Mouse (Mus musculus) CD4-positive, CD25-positive, alpha-beta regulatory T cell, adult 4 months (primary cell): Measurements from ENCODE around the gene Urb1. TPM values are rescaled to one million over a fixed set of nuclear protein-coding genes. Genes with fewer than 3 reads are reported as not detected.
"Not testable (repeated sequence)": the region's sequence is repeated elsewhere in the genome, so short reads cannot be mapped to it uniquely, and the experiment has no call there.

Source experiments
- ATAC-seq: one replicate; pipeline ENCODE4 v1.8.0; 2017
- polyA plus RNA-seq, 2 experiments: library from polyadenylated mRNA; unstranded; fragments of 100-300 nt; shearing (Covaris generic); gene quantifications; one replicate each; pipeline ENCODE4 v1.2.1; 2017

The Urb1 gene
- 1 to 10 TPM; 3.5 to 4.2 TPM for polyA plus RNA-seq

DNA sequence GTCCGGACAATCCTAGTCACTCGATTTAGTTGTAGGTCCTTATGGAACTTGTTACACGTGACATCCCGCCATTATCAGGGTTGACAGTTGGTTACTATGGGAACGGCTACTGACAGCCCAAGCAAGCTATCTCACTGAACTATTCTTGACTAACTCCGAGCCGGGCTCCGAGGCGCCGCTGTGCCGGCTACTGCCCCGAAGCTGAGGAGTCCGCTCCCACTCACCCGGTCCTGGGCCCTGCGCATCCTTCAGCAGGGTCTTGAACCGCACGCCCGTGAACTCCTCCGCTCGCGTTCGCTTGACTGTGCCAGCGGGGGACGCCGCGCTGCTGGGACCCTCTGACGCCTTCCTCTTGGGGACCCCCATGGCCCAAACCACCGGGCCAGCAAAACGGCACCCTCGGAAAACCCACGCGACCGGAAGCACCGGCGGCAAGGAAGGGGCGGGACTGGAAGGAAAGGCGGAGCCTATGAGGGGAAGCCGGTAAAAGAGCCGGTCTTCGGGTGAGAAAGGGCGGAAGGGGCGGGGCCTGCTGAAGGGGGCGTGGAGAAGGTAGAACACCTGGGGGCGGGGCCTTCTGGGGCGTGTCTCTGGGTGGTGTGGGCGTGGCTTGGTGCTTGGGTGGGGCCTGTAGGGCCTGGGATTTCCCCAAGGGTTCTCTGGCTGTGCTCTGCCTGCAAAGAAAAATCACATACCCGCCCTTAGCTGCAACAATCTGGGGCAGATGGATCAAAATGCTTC is at the start of gene Urb1:
Urb1 (minus strand) TSS at position 439 of the 741 bp plus-strand sequence.
- peak; percentile 98 for ATAC-seq

DNA sequence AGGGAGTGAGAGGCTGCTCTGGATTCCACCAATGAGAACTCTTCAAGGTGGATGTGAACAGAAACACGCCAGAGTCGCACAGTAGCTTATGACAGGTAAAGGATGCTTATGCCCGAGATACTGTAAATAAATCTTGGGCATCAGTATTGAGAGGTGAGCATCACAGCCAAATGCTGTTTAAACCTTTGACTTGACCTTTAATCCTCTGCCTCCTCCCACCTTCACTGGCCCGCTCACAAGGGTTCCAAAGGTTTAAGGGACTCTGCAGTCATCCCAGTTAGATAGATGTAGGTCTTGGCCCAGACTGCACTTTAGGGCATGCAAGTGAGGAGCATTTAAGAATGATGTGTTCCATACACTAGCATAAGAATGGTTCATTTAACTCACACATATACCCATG is 48.0 kb upstream of the Urb1 start:
- no peak for ATAC-seq

DNA sequence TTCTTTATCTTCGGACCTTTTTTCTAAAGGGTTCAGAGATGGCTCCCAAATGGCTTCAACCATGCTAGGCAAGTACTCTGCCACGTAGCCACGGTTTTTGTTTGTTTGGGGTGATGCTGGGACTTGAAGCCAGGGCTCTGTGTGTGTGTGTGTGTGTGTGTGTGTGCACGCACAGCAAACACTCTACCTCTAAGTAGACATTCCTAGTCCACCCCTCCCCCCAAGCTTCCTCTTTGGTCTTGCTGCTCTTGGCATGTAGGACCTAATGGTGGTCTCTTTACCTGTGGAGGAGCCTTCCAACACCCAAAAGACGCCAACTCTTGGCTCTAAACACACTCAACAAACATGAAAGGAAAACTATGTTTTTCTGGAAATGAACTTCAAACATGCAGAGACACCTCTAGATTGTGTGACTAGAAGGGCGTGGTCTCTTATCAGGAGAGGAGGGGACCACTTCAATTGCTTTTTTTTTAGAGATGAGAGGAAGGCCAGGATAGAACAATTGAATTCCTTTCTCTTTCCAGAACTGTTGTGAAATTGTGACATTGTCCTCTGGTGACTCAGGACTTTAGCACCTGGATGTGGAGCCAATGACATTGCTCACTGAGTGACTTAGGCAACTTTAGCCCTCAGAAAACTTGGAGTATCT is 46.5 kb upstream of the Urb1 start:
- ATAC-seq = no peak

DNA sequence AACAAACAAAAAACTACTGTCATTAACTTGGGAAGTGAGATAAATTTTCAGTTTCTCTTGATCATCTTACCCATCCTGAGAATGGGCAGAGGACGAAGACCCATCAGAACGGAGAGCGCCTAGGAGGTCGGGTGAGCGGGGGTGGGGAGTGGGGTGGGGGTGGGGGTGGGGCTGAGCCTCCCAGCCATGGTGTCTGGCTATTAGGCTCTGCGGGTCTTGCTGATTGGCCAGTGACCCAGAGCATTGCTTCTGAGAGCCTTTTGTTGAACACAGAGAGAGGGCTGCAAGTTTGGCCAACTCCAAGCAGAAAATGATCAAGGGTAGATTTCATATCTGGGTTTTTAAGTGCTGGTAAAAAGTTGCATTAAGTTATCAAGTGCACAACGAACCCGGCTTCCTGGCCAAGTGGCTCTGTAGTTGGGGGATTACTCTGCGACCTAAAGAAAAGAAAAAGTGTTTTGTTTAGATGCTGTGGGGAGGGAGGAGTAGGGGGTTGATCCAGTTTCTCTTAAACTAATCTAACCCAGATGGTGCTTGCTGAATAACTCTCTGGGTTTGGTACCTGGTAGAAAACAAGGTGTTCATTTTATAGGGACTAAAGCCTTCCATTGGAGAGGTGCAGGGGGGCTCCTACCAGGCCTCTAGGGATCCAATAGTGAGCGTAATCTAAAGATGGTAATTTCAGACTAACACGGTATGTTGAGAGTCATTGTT is 41.6 kb upstream of the Urb1 start:
- no peak for ATAC-seq

DNA sequence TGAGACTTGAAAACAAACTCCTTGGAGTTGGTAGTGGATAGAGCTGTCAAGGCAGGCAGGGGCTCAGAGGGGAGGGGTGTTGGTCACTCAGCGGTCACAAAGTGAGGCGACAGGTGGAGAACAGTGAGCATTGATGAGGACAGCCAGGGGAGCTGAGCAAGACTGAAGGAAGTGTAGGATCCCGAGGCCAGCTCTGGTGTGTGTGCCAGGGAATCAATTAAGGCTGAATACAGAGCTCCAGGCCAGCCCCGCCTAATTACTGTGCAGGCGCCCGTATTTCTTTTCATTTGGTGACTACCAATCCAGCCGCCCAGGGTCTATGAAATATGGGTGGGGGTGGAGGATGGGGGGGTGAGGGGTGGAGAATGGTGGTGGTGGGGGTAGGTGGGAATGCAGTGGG is 40.7 kb upstream of the Urb1 start:
- no peak for ATAC-seq

DNA sequence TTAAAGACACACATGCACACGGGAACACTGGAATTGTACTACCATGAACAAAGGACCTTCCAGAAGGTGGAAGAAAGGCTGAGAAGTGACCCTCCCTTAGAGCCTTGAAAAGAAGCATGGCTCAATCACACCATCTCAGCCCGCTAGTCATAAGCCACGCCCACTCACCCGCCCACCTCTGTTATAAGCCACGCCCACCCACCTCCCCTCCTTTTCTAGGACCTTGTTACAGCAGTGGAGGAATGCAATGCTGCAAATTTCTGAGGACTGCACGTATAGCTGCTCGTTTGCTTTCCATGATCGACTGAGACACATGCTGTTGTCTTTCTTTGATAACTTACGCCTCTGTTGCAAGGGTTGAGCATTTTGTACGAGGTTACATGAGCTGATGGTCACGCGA is 39.0 kb upstream of the Urb1 start:
- ATAC-seq = no peak

DNA sequence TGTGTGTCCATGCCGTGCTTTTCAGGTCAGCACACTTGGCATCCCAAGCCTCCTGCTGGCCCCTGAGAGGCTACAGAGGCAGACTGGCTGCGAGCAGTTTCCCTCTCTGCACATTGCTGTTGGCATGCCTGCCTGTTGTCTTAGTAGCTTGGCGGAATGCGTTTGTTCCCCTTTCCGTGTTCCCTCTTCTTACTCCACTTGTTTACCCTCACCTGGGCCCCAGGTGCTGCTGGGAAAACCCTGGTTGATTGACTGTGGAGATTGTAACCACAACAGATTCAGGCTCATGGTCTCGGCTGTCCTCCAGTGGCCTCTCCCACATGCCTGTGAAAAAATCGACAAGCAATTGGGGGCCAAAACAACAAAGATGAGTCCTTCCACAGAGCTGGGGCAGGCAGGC is 38.5 kb upstream of the Urb1 start:
- no peak for ATAC-seq

DNA sequence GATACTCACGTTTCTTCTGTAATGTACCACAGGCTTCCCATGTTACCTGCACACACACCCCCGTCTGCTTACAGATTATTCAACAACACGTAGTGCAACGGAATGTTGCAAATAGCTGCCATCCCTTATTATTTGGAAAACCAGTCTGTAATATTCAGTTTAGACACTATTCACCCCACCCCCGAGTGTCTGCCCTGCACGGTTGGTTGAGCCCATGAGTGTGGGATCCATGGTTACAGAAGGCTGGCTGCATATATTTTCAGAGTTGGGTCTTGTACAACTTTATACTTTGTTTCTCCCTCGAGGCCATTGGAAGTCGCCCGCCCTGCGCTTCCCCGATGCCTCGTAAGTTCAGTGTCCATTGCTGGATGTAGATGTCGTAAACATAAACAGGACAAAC is 35.4 kb upstream of the Urb1 start:
- no peak for ATAC-seq

DNA sequence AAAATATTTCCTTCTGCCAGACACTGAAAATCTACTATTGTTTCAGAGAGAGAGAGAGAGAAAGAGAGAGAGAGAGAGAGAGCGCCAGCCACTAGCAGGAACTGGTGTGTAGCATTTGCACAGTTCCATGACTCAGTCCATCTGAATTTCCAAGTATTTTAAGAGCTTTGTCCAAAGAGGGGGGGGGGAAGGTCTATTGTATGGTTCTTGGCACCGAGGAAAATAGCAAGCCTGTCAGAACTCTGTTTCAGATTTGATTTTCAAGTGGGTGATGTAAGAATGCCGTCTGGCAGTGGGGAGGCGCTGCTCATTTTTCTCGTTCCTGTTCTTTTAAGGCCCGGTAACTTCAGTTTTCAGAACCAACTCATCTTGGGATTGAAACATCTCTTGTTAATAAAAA is 34.8 kb upstream of the Urb1 start:
- ATAC-seq = no peak

DNA sequence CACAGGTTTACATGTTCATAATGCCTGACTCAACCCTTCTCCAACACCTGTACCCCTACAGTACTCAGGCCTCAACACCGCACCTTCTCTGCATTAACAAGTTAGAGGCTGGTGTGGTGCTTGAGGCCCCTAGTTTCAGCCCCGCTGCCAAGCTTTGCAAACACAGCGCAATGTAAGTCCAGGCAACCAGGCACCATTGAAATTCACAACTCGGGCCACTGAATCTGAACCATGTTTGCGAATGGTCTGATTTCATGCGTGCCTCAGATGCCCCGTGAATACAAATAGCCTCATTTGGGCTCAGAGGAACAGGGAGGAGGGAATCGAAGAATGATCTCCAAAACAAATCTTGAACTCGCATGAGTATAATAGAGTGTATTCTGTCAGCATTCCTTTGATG is 32.0 kb upstream of the Urb1 start:
- ATAC-seq = no peak

DNA sequence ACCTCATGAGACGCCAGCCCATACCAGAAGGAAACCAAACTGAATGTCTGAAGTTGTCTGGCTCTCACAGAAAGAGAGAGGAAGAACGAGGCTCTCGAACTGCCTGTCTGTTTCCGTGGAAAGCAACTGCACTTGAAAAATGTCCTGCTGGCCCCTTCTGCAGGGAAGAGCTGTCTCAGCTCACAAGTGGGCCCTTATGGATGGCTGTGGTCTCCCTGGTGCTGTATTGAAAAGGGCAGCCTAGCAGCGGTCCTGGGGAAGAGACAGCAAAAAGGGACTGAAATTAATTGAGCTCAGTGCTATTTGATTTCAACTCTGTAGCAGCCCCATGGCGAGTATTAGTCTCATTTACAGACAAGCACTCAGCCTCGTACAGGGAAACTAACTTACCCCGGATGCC is 27.2 kb upstream of the Urb1 start:
- no peak for ATAC-seq

DNA sequence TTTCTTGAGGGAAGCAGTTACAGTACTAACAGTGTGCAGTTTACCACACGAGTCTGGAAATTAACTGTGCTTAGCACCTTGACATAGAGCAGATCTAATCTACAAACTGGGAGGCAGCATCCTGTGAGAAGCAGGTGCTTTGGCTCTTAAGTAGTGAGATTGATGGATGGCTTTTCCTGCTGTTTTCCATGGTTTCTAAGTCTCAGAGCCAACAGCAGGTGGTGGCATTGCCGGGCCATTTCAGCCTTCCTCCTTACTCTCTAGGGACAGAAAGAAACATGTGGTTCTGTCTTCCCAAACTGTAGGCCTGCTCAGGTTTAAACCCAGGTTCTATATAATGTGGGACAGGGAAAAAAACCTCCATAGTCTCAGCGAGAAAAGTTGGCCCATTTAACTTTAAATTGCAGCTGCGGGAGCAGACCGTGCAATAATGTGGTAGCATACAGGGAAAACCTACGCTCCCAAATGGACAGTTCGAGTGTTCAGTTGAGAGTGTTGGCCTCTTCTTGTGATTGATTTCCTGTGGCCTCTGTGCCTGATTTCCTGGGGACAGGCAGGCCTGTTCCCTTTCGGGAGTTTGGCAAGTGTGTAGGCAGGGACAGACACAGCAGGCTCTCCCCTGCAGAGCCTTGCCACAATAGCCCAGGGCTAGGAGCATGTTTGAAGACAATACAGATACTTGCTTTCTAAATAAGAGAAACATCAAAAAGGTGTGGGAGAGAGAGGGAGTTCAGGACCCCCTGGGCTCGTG is 23.0 kb upstream of the Urb1 start:
- ATAC-seq = no peak

DNA sequence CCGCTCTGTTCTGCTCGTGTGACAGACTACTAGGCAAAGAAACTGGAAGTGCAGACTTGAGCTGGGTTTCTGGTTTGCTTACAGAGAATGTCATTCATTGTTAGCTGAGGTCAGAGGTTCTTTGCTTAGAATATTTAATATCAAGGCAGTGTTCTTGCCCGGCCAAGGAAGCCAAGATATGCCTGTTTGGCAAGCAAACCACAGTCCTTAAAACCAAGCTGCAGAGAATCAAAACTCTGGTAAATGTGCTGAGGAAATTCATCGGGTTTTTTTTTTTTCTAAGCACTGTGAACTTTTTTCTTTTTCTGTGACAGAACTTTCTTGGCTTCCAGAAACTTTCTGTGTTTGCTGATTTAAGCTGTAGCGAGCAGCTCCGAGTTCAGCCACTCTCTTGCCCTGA is 22.3 kb upstream of the Urb1 start:
- no peak for ATAC-seq

DNA sequence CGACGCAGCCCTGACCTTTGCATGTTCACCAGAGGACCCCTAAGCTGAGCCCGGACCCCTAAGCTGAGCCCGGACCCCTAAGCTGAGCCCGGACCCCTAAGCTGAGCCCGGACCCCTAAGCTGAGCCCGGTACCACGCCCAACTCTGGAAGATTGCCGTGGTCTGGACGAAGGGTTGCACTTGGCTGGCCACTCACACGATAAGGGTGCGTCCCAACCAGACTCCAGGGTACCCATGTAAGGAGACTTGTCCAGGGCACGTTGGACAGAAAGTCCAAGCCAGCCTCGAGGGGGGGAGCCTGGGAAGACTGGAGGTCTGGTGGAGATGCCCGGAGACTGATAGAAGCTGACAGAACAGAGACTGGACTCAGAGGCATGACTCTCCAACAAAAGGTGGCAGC is 21.5 kb upstream of the Urb1 start:
- no peak for ATAC-seq

DNA sequence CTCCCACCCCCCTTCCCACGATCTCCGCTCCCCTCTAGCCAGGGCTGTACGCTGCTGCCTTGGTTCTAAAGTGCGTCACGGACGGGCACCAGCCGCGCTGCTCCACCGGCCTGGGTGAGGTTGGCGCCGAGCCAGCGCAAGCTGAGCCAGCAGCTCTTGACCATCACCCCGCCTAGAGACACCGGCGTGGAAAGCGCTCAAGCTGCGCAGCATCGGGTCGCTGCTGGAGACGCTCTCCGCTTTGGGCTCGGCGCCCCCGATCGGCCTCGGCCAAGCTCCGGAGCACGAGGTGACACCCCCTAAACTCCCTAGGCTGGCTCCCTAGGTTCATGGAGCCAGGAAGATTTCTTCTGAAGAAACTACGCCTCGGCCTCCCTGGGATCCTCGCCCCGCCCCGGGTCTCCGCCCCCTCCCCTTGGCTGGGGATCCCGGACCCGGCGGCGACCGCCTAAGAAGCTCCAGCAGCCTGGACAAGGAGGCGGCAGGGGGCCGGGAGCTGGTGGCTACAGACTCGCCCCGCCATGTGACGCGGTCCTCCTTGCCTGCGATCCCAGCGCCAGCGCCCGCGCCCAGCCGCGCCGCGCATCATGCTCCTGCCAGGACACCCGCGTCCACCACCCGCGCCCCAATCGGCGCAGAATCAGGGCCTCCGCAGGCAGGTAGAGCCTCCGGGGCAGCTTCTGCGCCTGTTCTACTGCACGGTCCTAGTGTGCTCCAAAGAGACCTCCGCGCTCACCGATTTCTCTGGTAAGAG is 20.6 kb upstream of the Urb1 start:
- ATAC-seq = peak; percentile 25

DNA sequence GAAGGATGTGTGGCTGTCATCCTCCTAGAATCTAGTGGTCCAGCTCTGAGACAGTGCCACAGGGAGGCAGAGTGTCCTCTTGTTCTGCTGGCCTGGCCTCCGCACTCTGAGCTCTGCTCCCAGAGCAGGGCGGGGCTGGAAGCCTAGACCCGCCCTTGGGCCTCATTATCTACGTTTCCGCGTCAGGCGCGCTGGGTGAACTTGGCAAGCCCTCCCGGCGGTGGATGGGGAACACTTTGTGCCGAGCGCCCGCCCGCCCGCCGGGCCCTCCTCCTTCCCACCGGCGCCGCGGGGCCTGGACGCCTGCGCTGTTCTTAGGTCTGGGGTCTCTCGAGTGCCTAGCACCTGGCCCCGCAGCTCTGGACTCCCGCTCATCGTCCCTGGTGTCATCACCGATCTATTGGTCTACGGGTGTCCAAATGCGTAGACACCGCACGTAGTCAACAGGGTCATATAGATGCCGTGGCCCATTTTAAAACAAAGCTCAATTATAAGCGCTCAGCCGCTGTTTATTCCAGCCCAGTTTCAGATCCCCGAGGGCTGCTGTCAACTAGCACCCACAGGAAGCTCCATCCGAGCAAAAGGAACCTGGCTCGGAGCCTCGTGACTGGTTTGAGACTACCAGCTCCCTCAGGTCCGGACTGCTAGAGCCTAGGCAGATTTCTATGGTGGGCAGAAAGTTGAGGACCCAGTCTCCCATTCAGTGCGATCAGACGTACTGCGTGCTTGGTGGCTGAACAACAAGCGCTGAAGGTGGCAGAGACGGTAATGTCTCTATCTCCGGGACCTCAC is 19.9 kb upstream of the Urb1 start:
- ATAC-seq = peak; percentile 85

DNA sequence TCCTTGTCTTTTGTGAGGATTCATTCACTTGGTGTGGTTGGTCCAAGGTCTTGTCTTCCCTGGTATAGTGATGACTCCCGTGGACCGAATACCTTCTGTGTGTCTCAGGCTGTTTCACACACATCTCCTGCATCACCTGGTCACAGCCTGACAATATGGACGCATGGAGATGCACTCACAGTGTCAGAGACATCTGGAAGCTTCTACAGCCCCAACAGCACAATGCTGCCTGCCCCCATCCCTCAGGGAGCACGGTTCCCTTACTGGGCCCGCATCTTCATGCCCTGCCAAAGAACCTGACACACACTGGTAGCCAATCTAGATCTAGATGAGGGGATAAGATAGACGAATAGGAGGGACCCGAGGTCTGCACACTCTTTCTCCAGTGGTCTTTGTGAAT is 18.9 kb upstream of the Urb1 start:
- no peak for ATAC-seq

DNA sequence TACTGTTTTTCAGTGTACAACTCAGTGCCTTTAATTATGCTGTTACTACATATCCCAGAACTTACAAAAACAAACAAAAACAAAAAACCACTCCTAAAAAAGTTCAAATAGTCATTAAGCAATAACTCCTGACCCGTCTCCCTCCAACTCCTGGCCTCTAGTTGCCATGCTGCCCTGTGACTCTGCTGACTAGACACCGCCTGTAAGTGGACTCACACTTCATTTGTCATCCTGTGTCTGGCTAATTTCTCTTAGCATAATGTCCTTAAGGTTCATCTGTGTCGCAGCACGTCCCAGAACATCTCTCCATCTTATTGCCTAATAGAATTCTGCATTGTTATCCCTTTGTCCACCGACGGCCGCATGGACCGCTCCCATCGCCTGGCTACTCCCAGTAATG is 17.3 kb upstream of the Urb1 start:
- no peak for ATAC-seq

DNA sequence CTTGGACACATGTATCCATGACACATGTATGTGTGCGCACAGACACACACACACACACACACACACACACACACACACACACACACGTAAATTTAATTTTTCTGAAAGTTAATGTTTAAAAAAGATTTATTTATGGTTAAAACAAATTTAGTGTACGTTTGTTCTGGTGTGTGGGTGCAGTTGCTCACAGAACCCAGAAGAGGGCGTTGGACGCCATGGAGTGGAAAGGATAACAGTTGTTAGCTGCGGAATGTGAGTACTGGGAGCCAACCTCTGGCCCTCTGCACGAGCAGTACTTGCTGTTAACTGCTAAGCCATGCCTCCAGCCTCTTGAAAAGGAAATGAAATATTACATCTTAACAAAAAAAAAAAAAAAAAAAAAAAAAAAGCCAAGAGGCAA is 16.2 kb upstream of the Urb1 start, which contains the start of gene Eva1c:
Eva1c (plus strand) TSS at position 263 of the 400 bp plus-strand sequence.
- no peak for ATAC-seq

DNA sequence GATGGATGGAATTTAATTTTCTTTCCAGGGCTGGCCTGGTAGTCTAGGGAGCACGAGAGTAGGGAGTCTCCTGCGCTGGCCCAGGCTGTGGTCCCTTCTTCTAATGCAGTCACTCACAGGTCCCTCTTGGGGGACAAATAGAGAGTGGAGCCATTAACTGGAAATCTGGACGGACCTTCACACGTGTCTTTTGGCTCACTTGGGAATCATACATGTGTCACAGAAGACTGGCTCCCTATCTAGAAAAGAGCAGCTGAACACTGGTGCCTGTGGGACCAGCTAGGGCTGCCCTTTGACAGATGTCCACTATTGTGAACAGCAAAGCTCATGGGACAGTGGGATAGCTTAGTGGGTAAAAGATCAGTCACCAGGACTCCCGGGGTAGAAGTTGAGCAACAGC is 15.8 kb upstream of the Urb1 start:
- ATAC-seq = no peak

DNA sequence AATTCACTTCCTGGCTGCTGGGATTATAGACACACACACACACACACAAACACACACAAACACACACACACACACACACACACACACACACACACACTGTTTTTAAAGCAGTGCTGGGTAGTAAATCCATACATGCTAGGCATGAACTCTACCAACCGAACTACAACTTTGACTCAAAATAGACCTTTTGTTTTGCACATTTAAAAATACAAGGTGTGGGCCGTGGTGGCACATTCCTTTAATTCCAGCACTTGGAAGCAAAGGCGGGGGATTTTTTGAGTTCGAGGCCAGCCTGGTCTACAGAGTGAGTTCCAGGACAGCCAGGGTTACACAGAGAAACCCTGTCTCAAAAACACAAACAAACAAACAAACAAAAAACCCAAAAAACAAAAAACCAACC is 13.8 kb upstream of the Urb1 start:
- not testable (repeated sequence) for ATAC-seq

DNA sequence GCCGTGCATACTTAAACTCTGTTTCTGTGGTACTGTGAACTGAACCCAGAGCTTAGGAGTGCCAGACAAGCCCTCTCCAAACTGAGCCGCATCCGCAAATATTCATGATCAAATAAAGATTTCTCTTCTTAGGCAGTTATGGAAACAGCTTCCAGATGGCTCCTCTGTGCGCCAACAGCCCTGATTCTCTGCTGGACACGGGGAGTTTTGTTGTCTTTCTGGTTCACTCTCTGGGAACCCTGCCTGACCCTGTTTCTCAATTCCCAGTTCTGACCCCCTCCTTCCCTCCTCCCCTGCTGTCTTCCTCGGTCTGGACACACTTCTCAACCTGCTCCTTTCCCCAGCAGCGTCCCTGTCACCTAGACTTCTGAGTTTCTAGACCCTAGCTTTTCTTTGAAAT is 12.8 kb upstream of the Urb1 start:
- ATAC-seq = no peak
